Mouse (Mus musculus) cerebellum, adult (tissue): ENCODE measurements around the gene Celf1.

Source experiments
- ATAC-seq: cut with Nextera tagmentation; 2 replicates; pipeline ENCODE4 v1.9.2; 2017; ENCODE audit warnings: mild to moderate bottlenecking, moderate library complexity, mixed read lengths; ENCODE audit not compliant: insufficient number of reproducible peaks, low FRiP score, low TSS enrichment

Gene Celf1

GRCm38 (mm10) chr2:91058435-91058834, 118.3 kb downstream of the Celf1 start:
- no peak for ATAC-seq

- no peak for ATAC-seq
These were observed 119.2 kb downstream of the Celf1 start for GRCm38 (mm10) chr2:91059376-91059775.

DNA sequence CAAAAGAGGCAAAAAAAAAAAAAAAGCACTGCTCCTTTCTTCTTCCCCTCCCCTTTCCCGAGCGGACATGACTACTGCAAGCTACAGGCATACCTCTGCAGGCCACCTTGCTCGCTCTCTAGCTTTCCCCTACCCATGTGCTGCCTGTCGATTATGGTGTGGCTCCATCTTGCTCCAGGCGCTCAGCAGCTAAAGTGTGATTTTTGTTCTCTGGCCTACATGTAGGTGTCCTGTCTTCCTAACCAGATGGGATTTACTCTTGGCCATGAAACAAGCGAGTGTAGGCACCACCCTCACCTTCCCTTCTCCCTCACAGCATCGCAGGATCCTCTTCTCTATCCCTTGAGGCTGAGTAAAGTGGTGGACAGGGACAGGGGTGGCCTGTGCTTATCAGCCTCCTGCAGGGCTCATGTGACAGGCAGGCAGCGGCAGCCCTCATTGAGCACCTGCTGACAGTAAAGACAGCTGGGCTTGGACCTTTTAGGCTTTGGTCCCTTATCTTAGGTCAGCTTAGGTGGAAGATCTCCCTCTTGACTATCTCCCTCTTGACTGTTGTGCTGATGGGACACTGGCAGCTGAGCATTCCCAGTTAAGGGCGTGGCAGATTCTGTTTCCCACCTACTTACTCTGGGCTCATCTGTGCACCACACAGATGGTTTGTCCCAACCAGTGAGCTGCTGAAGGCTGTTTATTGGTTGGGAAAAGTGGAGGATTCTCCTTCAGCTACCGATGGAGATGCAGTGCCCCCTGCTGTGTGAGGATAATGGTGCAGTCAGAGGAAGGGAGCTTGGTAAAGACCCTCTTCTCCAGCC, 120.6 kb downstream of the Celf1 start:
- no peak for ATAC-seq

DNA sequence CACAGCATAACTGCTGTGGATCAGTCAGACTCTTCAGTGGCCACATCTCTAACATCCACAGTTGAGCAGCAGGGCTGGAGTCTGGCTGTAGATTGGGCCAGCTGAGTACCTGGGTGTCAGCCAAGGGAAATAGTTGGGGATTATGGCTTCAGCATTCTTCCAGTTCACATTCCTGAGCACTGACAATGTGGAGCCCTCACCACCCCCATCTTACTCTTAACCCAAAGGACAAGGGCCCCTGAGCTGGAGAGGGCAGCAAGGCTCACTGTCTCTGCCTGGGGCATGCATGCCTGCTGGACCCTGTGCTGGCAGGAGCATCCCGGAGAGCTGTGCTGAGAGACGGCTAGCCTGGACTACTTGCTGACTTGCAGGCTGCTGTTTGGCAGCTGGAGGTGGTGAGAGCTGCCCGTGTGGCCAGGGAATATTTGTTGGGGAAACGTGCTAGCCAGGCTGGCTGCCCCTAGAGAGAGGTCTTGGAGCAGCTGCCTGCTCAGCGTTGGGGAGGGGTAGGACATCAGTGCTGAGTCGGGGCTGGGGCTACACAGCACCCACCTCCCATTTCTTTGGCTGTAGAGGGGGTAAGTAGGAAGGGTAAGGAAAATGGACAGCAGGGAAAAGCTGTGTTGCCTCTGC, 121.8 kb downstream of the Celf1 start:
- ATAC-seq = no peak

- ATAC-seq = no peak
These were observed 122.8 kb downstream of the Celf1 start for GRCm38 (mm10) chr2:91062779-91063606.

DNA sequence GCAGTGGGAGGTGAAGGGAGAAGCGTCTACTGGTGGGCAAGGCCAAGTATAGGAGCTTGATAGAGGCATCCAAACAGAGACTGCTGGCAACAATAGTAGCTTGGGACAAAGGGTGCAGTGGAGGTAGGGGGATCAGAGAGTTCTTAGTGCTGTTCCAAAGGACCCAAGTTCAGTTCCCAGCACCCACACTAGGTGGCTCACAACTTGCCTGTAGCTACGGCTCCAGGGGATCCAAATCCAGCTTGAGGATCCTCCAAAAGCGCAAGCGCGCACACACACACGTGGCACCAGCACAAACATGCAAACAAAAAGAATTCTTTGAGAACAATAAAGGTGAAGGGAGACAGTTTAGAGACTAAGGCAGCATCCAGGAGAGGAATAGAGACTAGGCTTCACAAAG, 124.0 kb downstream of the Celf1 start:
- ATAC-seq = no peak

- ATAC-seq = no peak
These were observed 125.4 kb downstream of the Celf1 start for GRCm38 (mm10) chr2:91065544-91065943.

DNA sequence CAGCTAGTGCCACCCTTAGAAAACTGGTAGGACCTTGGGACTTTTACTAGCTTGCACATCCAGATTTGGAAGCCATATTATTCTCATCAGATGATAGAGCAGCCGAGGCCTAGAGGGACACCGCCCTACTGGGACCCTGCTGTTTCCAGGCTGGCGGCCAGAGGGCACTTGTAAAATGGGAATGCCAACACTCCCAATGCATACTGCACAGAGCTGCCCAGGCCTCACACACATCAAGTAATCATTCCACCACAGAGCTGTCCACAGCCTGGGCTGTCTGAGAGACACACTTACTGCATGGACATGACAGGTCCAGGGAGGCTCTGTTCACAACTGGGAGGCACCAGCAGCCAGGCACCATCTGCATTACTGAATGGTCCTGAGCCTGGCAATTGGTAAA, 126.3 kb downstream of the Celf1 start:
- ATAC-seq = no peak

GRCm38 (mm10) chr2:91068162-91068871, 128.1 kb downstream of the Celf1 start:
- ATAC-seq = no peak

DNA sequence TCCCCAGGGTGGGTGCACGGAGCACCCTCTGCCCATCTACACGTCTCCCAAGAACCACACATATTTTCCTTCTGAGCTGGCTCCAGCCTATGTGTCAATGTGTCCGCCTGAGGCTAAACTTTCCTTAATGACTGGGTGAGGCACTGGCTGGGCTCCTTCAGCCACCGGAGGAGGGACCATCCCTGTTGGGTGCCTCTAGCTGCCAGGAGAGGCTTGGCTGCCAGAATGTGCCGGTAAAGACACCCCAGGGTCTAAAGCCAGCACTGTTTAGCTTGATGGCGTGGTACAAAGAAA, 128.6 kb downstream of the Celf1 start:
- ATAC-seq = no peak
